Mouse (Mus musculus) embryonic fibroblast, embryonic 13.5 days (primary cell): ENCODE results near the gene Cad. TPM values are rescaled to one million over a fixed set of nuclear protein-coding genes. Genes with fewer than 3 reads are reported as not detected.

Experiments
- H3K27ac ChIP-seq: 2 replicates; pipeline ENCODE4 v1.5.1; 2012; ENCODE audit warnings: low read length, control low read depth, inconsistent platforms; ENCODE audit not compliant: insufficient read depth
- H3K4me1 ChIP-seq: 2 replicates; pipeline ENCODE4 v1.6.1; 2011; ENCODE audit warnings: low read length; ENCODE audit not compliant: control insufficient read depth, insufficient read depth
- H3K4me3 ChIP-seq: 2 replicates; pipeline ENCODE4 v1.5.1; 2011; ENCODE audit warnings: mild to moderate bottlenecking, control low read depth, low read length; ENCODE audit not compliant: insufficient read depth
- CTCF ChIP-seq: IDR thresholded peaks from 2 replicates; pipeline ENCODE4 v1.5.1; 2011; ENCODE audit warnings: mild to moderate bottlenecking, control low read depth, low read length, moderate library complexity, borderline replicate concordance; ENCODE audit not compliant: insufficient read depth
- POLR2A ChIP-seq: IDR thresholded peaks from 2 replicates; pipeline ENCODE4 v1.6.1; 2011; ENCODE audit warnings: low read depth, mild to moderate bottlenecking, control low read depth, low read length, moderate library complexity
- polyA plus RNA-seq: library from polyadenylated mRNA; stranded (reverse); fragments of >200 nt; gene quantifications from 2 replicates; pipeline ENCODE4 v1.2.4, GENCODE M21; 2011; ENCODE audit warnings: low read depth; ENCODE audit not compliant: missing spikeins, insufficient read length

The Cad gene
- polyA plus RNA-seq, 1 experiment: 32.6 TPM

DNA sequence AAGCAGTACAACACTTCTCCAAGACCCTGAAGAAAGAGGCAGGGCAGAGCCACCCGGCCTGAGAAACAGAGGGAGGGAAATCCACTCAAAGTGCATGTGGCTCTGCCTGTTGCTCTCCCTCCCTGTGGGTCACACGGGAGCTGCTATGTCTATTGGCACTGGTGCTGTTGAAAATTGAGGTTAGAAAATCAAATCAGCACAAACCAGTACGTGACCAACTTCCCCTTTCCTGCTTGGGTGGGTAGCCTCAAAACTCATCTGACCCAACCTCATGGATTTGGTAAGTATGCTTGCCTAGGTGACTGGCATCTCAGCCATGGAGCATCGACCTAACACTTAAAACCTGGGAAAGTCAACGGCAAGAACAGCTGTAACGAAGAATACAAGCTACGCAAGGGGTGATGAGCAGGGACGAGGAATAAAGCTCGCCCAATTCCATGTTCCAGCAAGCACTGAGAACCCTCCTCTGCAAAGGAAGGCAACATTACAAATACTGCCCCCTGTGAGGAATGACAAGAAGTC lies 51.3 kb downstream of the Cad start, which contains the start of gene Dnajc5g:
Dnajc5g (plus strand) TSS at position 472 of the 522 bp plus-strand sequence.
- no peak for TF ChIP-seq POLR2A
- no peak for TF ChIP-seq CTCF
- H3K27ac ChIP-seq: no peak within 1 kb of the TSS
- H3K4me3 ChIP-seq: no peak within 1 kb of the TSS
- no peaks in the 10 kb centered on the region for H3K4me1 ChIP-seq

DNA sequence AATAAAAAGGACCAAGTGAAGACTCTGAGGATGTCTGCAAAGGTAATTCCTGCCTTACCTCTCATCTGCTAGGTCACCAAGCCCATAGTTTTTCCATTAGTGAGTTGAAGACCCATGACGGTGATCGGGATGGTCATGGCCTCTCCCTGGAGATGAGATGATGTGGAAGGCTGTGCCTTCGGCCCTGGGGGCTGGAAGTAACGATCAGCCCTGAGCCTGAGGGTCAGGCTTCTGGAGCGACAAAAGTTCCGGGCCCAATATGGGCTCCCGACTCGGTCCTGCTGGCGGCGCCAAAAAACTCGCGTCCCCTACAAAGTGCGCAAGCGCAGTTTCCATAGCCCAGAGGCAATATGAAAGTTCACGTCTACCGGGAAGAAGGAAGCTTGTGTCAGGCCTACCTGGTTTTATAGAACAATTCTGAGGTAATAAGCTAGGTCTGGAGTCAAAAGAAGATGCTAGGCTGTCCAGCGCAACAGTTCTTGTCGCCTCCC lies 53.5 kb downstream of the Cad start, which contains the start of gene Slc30a3:
Slc30a3 (minus strand) TSS at position 238 of the 491 bp plus-strand sequence.
- no peak within 1 kb of the TSS for H3K27ac ChIP-seq
- H3K4me1 ChIP-seq: no peaks in the 10 kb centered on the region
- no peak within 1 kb of the TSS for H3K4me3 ChIP-seq
- TF ChIP-seq POLR2A (no peak), CTCF (no peak)

DNA sequence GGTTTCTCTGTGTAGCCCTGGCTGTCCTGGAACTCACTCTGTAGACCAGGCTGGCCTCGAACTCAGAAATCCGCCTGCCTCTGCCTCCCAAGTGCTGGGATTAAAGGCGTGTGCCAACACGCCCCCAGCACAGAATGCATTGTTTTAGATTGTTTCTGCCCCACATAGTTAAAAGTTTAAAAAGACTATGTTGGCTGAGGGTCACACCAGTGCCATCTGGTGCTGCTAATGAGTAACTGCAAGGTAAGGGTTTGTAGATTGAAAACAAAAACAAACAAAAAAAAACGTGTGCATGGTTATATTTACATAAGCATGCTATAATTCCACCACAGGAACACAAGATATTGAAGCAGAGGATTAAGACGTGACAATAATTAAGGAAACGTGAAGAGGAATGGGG lies 56.2 kb downstream of the Cad start:
- no peak overlapping the region for H3K4me3 ChIP-seq
- H3K27ac ChIP-seq: no peak overlapping the region
- TF ChIP-seq CTCF (no peak), POLR2A (no peak)
- no peaks in the 10 kb centered on the region for H3K4me1 ChIP-seq

DNA sequence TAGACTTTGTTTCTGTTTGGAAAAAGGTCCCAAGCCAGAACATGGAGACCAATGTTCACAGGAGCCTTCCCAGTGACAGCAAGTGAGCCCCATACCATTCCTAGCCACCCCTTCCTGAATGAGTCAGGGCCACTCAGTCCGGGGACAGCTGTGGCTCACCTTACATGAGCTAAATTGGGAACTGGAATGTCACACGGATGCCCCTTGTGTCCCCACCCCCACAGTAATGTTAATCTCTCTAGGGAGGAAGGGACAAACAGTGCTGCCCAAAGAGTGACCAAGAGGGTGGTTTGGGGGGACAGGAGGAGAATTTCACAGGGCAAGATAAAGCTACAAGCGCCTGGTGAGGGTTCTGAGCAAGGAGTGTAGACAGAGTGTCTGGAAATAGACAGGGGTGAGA lies 61.8 kb downstream of the Cad start, which contains the start of gene Trim54:
Trim54 (plus strand) TSS at position 359 of the 400 bp plus-strand sequence.
- Histone ChIP-seq H3K4me3 (no peak within 1 kb of the TSS), H3K27ac (no peak within 1 kb of the TSS), H3K4me1 (0 out of 2 replicates have a peak, but pooled peaks cover 2% of the 10 kb centered on the region)
- TF ChIP-seq POLR2A (no peak), CTCF (no peak)

DNA sequence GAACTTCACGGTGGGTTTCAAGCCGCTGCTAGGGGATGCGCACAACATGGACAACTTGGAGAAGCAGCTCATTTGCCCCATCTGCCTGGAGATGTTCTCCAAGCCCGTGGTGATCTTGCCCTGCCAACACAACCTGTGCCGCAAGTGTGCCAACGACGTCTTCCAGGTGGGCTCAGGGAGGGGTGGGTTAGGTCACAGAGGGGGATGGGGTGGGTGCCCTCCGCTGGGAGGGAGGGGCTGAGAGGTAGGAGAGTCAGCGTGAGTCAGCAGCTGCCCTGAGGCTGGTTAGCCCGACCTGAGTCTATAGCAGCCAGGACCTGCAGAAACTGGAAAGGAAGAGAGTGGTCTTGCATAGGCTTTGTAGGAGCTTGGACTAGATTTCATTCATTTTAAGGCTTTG lies 62.3 kb downstream of the Cad start:
- H3K4me3 ChIP-seq: no peak overlapping the region
- no peak overlapping the region for H3K27ac ChIP-seq
- H3K4me1 ChIP-seq: 0 out of 2 replicates have a peak, but pooled peaks cover 2% of the 10 kb centered on the region
- no peak for TF ChIP-seq CTCF
- TF ChIP-seq POLR2A: no peak

DNA sequence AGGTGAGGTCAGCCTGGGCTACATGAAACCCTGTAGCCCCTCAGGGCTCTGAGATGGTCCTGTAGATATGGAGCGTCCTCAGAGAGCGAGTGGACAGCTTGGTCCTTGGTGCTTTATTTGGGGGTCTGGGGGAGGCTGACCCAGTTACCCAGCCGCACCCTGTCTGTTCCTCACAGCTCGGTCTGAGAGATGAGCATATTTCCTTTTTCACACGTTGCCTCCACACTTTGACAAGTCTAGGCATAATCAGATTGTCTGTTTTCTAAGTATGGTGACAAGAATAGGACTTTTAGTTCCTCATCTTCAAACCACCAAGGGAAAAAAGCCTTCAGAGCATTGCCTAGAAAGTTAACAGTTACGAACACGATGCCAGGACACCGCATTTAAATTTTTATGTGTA lies 66.5 kb downstream of the Cad start:
- Histone ChIP-seq H3K4me3 (no peak overlapping the region), H3K27ac (no peak overlapping the region), H3K4me1 (0 out of 2 replicates have a peak, but pooled peaks cover 2% of the 10 kb centered on the region)
- TF ChIP-seq POLR2A: no peak
- TF ChIP-seq CTCF: no peak

DNA sequence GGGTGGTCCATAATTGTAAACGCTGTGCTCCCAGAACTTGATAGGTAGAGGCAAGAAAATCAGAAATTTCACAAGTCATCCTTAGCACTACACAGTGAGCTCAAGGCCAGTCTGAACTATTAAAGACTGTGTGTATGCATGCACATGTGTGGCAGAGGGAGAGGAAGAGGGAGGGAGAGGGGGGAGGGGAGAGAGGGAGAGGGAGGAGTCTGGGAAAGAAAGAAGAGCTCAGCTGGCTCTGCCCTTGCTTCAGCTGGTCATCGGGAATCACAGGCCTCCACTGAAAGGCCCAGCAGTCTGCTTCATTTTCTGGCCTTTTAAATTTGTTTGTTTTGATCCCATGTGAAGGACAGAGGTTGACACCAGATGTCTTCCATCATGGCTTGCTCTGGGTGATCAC lies 68.9 kb downstream of the Cad start:
- TF ChIP-seq CTCF (no peak), POLR2A (no peak)
- Histone ChIP-seq H3K27ac (no peak overlapping the region), H3K4me3 (no peak overlapping the region), H3K4me1 (no peaks in the 10 kb centered on the region)

DNA sequence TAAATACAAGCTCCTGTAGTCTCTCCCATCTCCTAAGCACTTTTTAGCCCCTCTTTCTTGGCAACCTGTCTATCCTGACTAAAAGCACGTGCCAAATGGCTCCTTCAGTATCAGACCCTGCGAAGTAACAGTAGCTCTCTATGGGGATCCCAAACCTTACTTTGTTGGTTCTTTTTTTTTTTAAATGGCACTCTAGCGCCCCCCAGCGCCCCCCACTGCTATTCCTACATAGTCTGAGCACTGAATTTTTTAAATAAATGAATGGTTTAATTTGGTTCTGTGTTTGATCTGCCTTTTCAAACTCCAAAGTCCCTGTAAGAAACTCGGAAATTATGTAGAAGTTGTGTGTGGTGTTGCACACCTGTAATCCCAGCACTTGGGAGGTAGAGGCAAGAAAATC lies 71.5 kb downstream of the Cad start:
- Histone ChIP-seq H3K4me3 (no peak overlapping the region), H3K4me1 (no peaks in the 10 kb centered on the region), H3K27ac (no peak overlapping the region)
- no peak for TF ChIP-seq POLR2A
- TF ChIP-seq CTCF: no peak

Other genes starting within 250 kb of the Cad start
- gene Mapre3, start 240.1 kb upstream of the Cad start, polyA plus RNA-seq: 24.3 and 26.8 TPM in 2 replicates
- gene Tmem214, start 186.8 kb upstream of the Cad start, polyA plus RNA-seq: 102 and 122 TPM in 2 replicates
- gene Agbl5, start 166.1 kb upstream of the Cad start, polyA plus RNA-seq: 7.2 and 17.0 TPM in 2 replicates
- 335 and 354 TPM in 2 replicates for gene Ost4, start 147.0 kb upstream of the Cad start, polyA plus RNA-seq
- 85.9 and 98.0 TPM in 2 replicates for gene Emilin1, start 141.4 kb upstream of the Cad start, polyA plus RNA-seq
- 11.4 and 12.4 TPM in 2 replicates for gene Khk, start 133.3 kb upstream of the Cad start, polyA plus RNA-seq
- 14.4 and 16.9 TPM in 2 replicates for gene Cgref1, start 109.2 kb upstream of the Cad start, polyA plus RNA-seq
- gene Preb, start 94.4 kb upstream of the Cad start, polyA plus RNA-seq: 91.6 and 95.3 TPM in 2 replicates
- gene Tcf23, start 86.1 kb upstream of the Cad start, polyA plus RNA-seq: not detected in 2 replicates
- 97.2 and 110 TPM in 2 replicates for gene Atraid, start 6.5 kb upstream of the Cad start, polyA plus RNA-seq
- gene Slc5a6, start 5.9 kb upstream of the Cad start, polyA plus RNA-seq: 3.3 and 6.2 TPM in 2 replicates
- gene Dnajc5g, start 51.5 kb downstream of the Cad start, polyA plus RNA-seq: not detected in 2 replicates
- not detected in 2 replicates for gene Slc30a3, start 53.5 kb downstream of the Cad start, polyA plus RNA-seq
- not detected in 2 replicates for gene Trim54, start 61.9 kb downstream of the Cad start, polyA plus RNA-seq
- gene Ucn, start 84.0 kb downstream of the Cad start, polyA plus RNA-seq: not detected in 2 replicates
- gene Mpv17, start 99.5 kb downstream of the Cad start, polyA plus RNA-seq: 54.0 and 57.7 TPM in 2 replicates
- 2.7 and 3.8 TPM in 2 replicates for gene Gm29609, start 125.1 kb downstream of the Cad start, polyA plus RNA-seq
- 51.0 and 69.2 TPM in 2 replicates for gene Gtf3c2, start 125.4 kb downstream of the Cad start, polyA plus RNA-seq
- gene Snx17, start 138.4 kb downstream of the Cad start, polyA plus RNA-seq: 91.9 and 113 TPM in 2 replicates
- 19.8 and 21.6 TPM in 2 replicates for gene Eif2b4, start 138.7 kb downstream of the Cad start, polyA plus RNA-seq
- 18.6 and 20.3 TPM in 2 replicates for gene Zfp513, start 147.5 kb downstream of the Cad start, polyA plus RNA-seq
- 131 and 132 TPM in 2 replicates for gene Ppm1g, start 165.9 kb downstream of the Cad start, polyA plus RNA-seq
- 93.5 and 115 TPM in 2 replicates for gene Nrbp1, start 186.1 kb downstream of the Cad start, polyA plus RNA-seq
- not detected in 2 replicates for gene Gm9970, start 186.5 kb downstream of the Cad start, polyA plus RNA-seq
- gene Krtcap3, start 196.9 kb downstream of the Cad start, polyA plus RNA-seq: 0.81 and 1.4 TPM in 2 replicates
- gene Ift172, start 236.3 kb downstream of the Cad start, polyA plus RNA-seq: 37.4 and 37.6 TPM in 2 replicates
- gene Fndc4, start 241.3 kb downstream of the Cad start, polyA plus RNA-seq: 25.2 and 34.0 TPM in 2 replicates
- gene Gckr, start 242.7 kb downstream of the Cad start, polyA plus RNA-seq: not detected in 2 replicates